Mouse (Mus musculus): ENCODE results near the gene Fance. TPM values are rescaled to one million over a fixed set of nuclear protein-coding genes. Genes with fewer than 3 reads are reported as not detected.
"Not testable (repeated sequence)": the region's sequence is repeated elsewhere in the genome, so short reads cannot be mapped to it uniquely, and the experiment has no call there.

The Fance gene
- polyA plus RNA-seq, 1 experiment from 2014 or later = 30.9 TPM

- Histone ChIP-seq H3K4me3 (peak overlapping the region; percentile 44), H3K27me3 (replicated peaks; ENCODE audit: low read depth, poor library complexity, severe bottlenecking) (peaks cover 39% of the 10 kb centered on the region), H3K9me3 (no peaks in the 10 kb centered on the region), H3K36me3 (replicated peaks) (peaks cover 8% of the 10 kb centered on the region), H3K4me1 (peaks cover 96% of the 10 kb centered on the region), H3K27ac (replicated peaks) (peak overlapping the region; percentile 84)
- DNase-seq (ENCODE audit: low spot score) = peak; percentile 61
- WGBS = 6% methylated on average over 10 of the region's 10 CpGs
Measured at GRCm38 (mm10) chr17:28345882-28346281, 32.6 kb downstream of the Fance start.

- Histone ChIP-seq H3K9me3 (no peaks in the 10 kb centered on the region), H3K27ac (replicated peaks) (no peak overlapping the region), H3K4me3 (peak overlapping the region; percentile 4; the same call in 1 of the 2 replicates), H3K27me3 (replicated peaks; ENCODE audit: low read depth, poor library complexity, severe bottlenecking) (peaks cover 43% of the 10 kb centered on the region), H3K4me1 (peaks cover 96% of the 10 kb centered on the region), H3K36me3 (replicated peaks) (0 out of 2 replicates have a peak, but pooled peaks cover 2% of the 10 kb centered on the region)
- 81% methylated on average over 10 of the region's 10 CpGs for WGBS
- DNase-seq (ENCODE audit: low spot score) = no peak
Measured at GRCm38 (mm10) chr17:28347327-28347726, 34.0 kb downstream of the Fance start.

GRCm38 (mm10) chr17:28348211-28348610, 34.9 kb downstream of the Fance start:
- peaks cover 51% of the 10 kb centered on the region for H3K27me3 ChIP-seq (replicated peaks; ENCODE audit: low read depth, poor library complexity, severe bottlenecking)
- peak overlapping the region; percentile 91 for H3K4me3 ChIP-seq
- DNase-seq (ENCODE audit: low spot score) = no peak
- H3K36me3 ChIP-seq (replicated peaks) = 0 out of 2 replicates have a peak, but pooled peaks cover 2% of the 10 kb centered on the region
- H3K9me3 ChIP-seq = no peaks in the 10 kb centered on the region
- peak overlapping the region; percentile 96 for H3K27ac ChIP-seq (replicated peaks)
- 33% methylated on average over 6 of the region's 6 CpGs for WGBS
- peaks cover 94% of the 10 kb centered on the region for H3K4me1 ChIP-seq

- peaks cover 60% of the 10 kb centered on the region for H3K27me3 ChIP-seq (replicated peaks; ENCODE audit: low read depth, poor library complexity, severe bottlenecking)
- H3K36me3 ChIP-seq (replicated peaks) = 0 out of 2 replicates have a peak, but pooled peaks cover 2% of the 10 kb centered on the region
- 6% methylated on average over 13 of the region's 13 CpGs for WGBS
- peak; percentile 62 for DNase-seq (ENCODE audit: low spot score)
- peak overlapping the region; percentile 96 for H3K27ac ChIP-seq (replicated peaks)
- H3K4me1 ChIP-seq = peaks cover 83% of the 10 kb centered on the region
- peak overlapping the region; percentile 91 for H3K4me3 ChIP-seq
- H3K9me3 ChIP-seq = 0 out of 2 replicates have a peak, but pooled peaks cover 3% of the 10 kb centered on the region
Measured at GRCm38 (mm10) chr17:28349264-28349880, 36.1 kb downstream of the Fance start.

GRCm38 (mm10) chr17:28349901-28350465, 36.7 kb downstream of the Fance start:
- Histone ChIP-seq H3K27me3 (replicated peaks; ENCODE audit: low read depth, poor library complexity, severe bottlenecking) (peaks cover 55% of the 10 kb centered on the region), H3K36me3 (replicated peaks) (0 out of 2 replicates have a peak, but pooled peaks cover 2% of the 10 kb centered on the region), H3K9me3 (0 out of 2 replicates have a peak, but pooled peaks cover 3% of the 10 kb centered on the region), H3K4me3 (peak overlapping the region; percentile 91), H3K27ac (replicated peaks) (peak overlapping the region; percentile 96), H3K4me1 (peaks cover 77% of the 10 kb centered on the region)
- peak; percentile 68 for DNase-seq (ENCODE audit: low spot score)
- WGBS = under 1% methylated on average over 54 of the region's 54 CpGs

GRCm38 (mm10) chr17:28350466-28351352, 37.4 kb downstream of the Fance start, which contains the start of gene Tead3:
Gene Tead3, minus strand, starts transcription at chr17:28350817.
- Histone ChIP-seq H3K9me3 (0 out of 2 replicates have a peak, but pooled peaks cover 3% of the 10 kb centered on the region), H3K27me3 (replicated peaks; ENCODE audit: low read depth, poor library complexity, severe bottlenecking) (peaks cover 55% of the 10 kb centered on the region), H3K27ac (replicated peaks) (peak within 1 kb of the TSS; percentile 96), H3K4me1 (peaks cover 69% of the 10 kb centered on the region), H3K4me3 (peak within 1 kb of the TSS; percentile 91), H3K36me3 (replicated peaks) (0 out of 2 replicates have a peak, but pooled peaks cover 2% of the 10 kb centered on the region)
- under 1% methylated on average over 73 of the region's 73 CpGs for WGBS
- peak; percentile 95 for DNase-seq (ENCODE audit: low spot score)

GRCm38 (mm10) chr17:28351353-28351890, 38.1 kb downstream of the Fance start:
- DNase-seq (ENCODE audit: low spot score) = peak; percentile 76
- peak overlapping the region; percentile 96 for H3K27ac ChIP-seq (replicated peaks)
- H3K4me1 ChIP-seq = peaks cover 66% of the 10 kb centered on the region
- 0 out of 2 replicates have a peak, but pooled peaks cover 3% of the 10 kb centered on the region for H3K9me3 ChIP-seq
- H3K36me3 ChIP-seq (replicated peaks) = 0 out of 2 replicates have a peak, but pooled peaks cover 2% of the 10 kb centered on the region
- WGBS = 2% methylated on average over 29 of the region's 29 CpGs
- peak overlapping the region; percentile 91 for H3K4me3 ChIP-seq
- H3K27me3 ChIP-seq (replicated peaks; ENCODE audit: low read depth, poor library complexity, severe bottlenecking) = peaks cover 57% of the 10 kb centered on the region

GRCm38 (mm10) chr17:28352018-28352417, 38.7 kb downstream of the Fance start:
- Histone ChIP-seq H3K9me3 (0 out of 2 replicates have a peak, but pooled peaks cover 3% of the 10 kb centered on the region), H3K27ac (replicated peaks) (peak overlapping the region; percentile 96), H3K36me3 (replicated peaks) (0 out of 2 replicates have a peak, but pooled peaks cover 2% of the 10 kb centered on the region), H3K4me1 (peaks cover 62% of the 10 kb centered on the region), H3K27me3 (replicated peaks; ENCODE audit: low read depth, poor library complexity, severe bottlenecking) (peaks cover 61% of the 10 kb centered on the region), H3K4me3 (peak overlapping the region; percentile 91)
- no peak for DNase-seq (ENCODE audit: low spot score)
- WGBS = 6% methylated on average over 11 of the region's 11 CpGs

GRCm38 (mm10) chr17:28355871-28356270, 42.6 kb downstream of the Fance start:
- no peak overlapping the region for H3K4me3 ChIP-seq
- peaks cover 3% of the 10 kb centered on the region; the same call in 1 of the 2 replicates for H3K9me3 ChIP-seq
- H3K27ac ChIP-seq (replicated peaks) = no peak overlapping the region
- no peak for DNase-seq (ENCODE audit: low spot score)
- H3K36me3 ChIP-seq (replicated peaks) = no peaks in the 10 kb centered on the region
- peaks cover 42% of the 10 kb centered on the region for H3K4me1 ChIP-seq
- 90% methylated on average over 12 of the region's 12 CpGs for WGBS
- H3K27me3 ChIP-seq (replicated peaks; ENCODE audit: low read depth, poor library complexity, severe bottlenecking) = peaks cover 85% of the 10 kb centered on the region

GRCm38 (mm10) chr17:28358576-28359261, 45.4 kb downstream of the Fance start:
- H3K4me1 ChIP-seq = peaks cover 40% of the 10 kb centered on the region
- H3K27ac ChIP-seq (replicated peaks); DNase-seq (ENCODE audit: low spot score); H3K9me3 ChIP-seq; H3K36me3 ChIP-seq (replicated peaks): not testable (repeated sequence)
- 0 out of 2 replicates have a peak overlapping the region, but pooled peaks have one; percentile 12 for H3K4me3 ChIP-seq
- 14% methylated on average over 24 of the region's 24 CpGs for WGBS
- peaks cover 90% of the 10 kb centered on the region for H3K27me3 ChIP-seq (replicated peaks; ENCODE audit: low read depth, poor library complexity, severe bottlenecking)

GRCm38 (mm10) chr17:28360531-28361277, 47.4 kb downstream of the Fance start:
- Histone ChIP-seq H3K27me3 (replicated peaks; ENCODE audit: low read depth, poor library complexity, severe bottlenecking) (peaks cover 99% of the 10 kb centered on the region), H3K4me1 (peaks cover 55% of the 10 kb centered on the region), H3K36me3 (replicated peaks) (no peaks in the 10 kb centered on the region), H3K27ac (replicated peaks) (no peak overlapping the region), H3K9me3 (no peaks in the 10 kb centered on the region; the same call in 1 of the 2 replicates), H3K4me3 (no peak overlapping the region)
- no peak for DNase-seq (ENCODE audit: low spot score)
- 84% methylated on average over 9 of the region's 9 CpGs for WGBS

Data from embryonic facial prominence, embryonic 10.5 days (tissue).